Mouse (Mus musculus) neural tube, embryonic 15.5 days (tissue): ENCODE results near the gene Stoml2. TPM values are rescaled to one million over a fixed set of nuclear protein-coding genes. Genes with fewer than 3 reads are reported as not detected.
"Not testable (repeated sequence)": the region's sequence is repeated elsewhere in the genome, so short reads cannot be mapped to it uniquely, and the experiment has no call there.

ENCODE experiments used
- ATAC-seq: fragments of 200-750 bp; cut with Nextera tagmentation; 2 replicates; pipeline ENCODE4 v1.8.0; 2017; ENCODE audit warnings: mild to moderate bottlenecking, moderate TSS enrichment, moderate library complexity; ENCODE audit not compliant: low FRiP score
- H3K27ac ChIP-seq: fragments of 300-500 bp; sonication (generic); replicated peaks from 2 replicates; pipeline ENCODE4 v1.5.1; 2015; ENCODE audit warnings: mild to moderate bottlenecking, inconsistent platforms
- H3K27me3 ChIP-seq: fragments of 300-500 bp; sonication (generic); replicated peaks from 2 replicates; pipeline ENCODE4 v1.6.1; 2015; ENCODE audit warnings: inconsistent platforms
- H3K36me3 ChIP-seq: fragments of 300-500 bp; sonication (generic); 2 replicates; pipeline ENCODE4 v1.6.1; 2015; ENCODE audit warnings: inconsistent platforms
- H3K4me1 ChIP-seq: fragments of 300-500 bp; sonication (generic); 2 replicates; pipeline ENCODE4 v1.6.1; 2015; ENCODE audit warnings: inconsistent platforms
- H3K4me2 ChIP-seq: fragments of 300-500 bp; sonication (generic); 2 replicates; pipeline ENCODE4 v1.6.1; 2015; ENCODE audit warnings: inconsistent platforms, mild to moderate bottlenecking, moderate library complexity
- H3K4me3 ChIP-seq: fragments of 300-500 bp; sonication (generic); replicated peaks from 2 replicates; pipeline ENCODE4 v1.5.1; 2015; ENCODE audit warnings: mild to moderate bottlenecking, inconsistent platforms
- H3K9ac ChIP-seq: fragments of 300-500 bp; sonication (generic); replicated peaks from 2 replicates; pipeline ENCODE4 v1.6.1; 2015; ENCODE audit warnings: mild to moderate bottlenecking, inconsistent platforms
- H3K9me3 ChIP-seq: fragments of 300-500 bp; sonication (generic); replicated peaks from 2 replicates; pipeline ENCODE4 v1.6.1; 2016; ENCODE audit warnings: inconsistent platforms
- WGBS: fragments of 180-500 bp; shearing (Covaris S2); methylation state at CpG from one replicate; pipeline ENCODE4 v1.1.7; 2015; ENCODE audit warnings: mixed read lengths; 5-methylcytosine and 5-hydroxymethylcytosine counted together
- polyA plus RNA-seq: library from polyadenylated mRNA; unstranded; fragments of >200 nt; fragmentation: Nextera tagmentation; extraction: Ambion mirVana; gene quantifications from 2 replicates; pipeline ENCODE4 v1.2.1, GENCODE M21; 2015

Stoml2 gene
- polyA plus RNA-seq, 1 experiment from 2014 or later, result 231 TPM

GRCm38 (mm10) chr4:43019641-43020465 lies 11.7 kb downstream of the Stoml2 start:
- Histone ChIP-seq H3K4me3 (no peak overlapping the region), H3K9ac (no peak overlapping the region), H3K27me3 (no peaks in the 10 kb centered on the region), H3K27ac (no peak overlapping the region), H3K36me3 (peaks cover 67% of the 10 kb centered on the region), H3K9me3 (no peaks in the 10 kb centered on the region), H3K4me1 (peaks cover 18% of the 10 kb centered on the region), H3K4me2 (no peak overlapping the region)
- ATAC-seq, result no peak
- WGBS, result 95% methylated on average over 23 of the region's 23 CpGs

DNA sequence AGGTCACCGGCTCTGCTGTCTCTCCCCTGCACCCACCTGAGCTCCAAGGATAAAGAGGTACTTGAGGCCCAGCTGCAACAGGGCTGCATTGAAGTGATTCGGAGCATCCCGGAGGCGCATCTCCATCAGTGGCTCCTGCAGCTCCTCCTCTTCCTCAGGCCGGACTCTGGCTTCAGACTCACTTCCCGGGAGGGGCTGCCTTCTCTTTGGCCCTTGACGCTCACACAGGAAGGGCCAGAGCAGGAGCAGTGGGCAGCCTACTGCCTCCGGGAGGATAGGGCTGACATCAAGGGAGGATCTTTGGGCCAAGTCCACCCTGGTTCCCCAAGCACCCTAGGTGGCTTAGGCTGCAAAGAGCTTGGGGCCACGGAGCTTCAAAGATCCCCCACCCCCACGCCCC lies 12.3 kb downstream of the Stoml2 start:
- H3K27me3 ChIP-seq, result no peaks in the 10 kb centered on the region
- H3K9ac ChIP-seq, result no peak overlapping the region
- H3K4me2 ChIP-seq, result no peak overlapping the region
- H3K36me3 ChIP-seq, result peaks cover 67% of the 10 kb centered on the region
- H3K4me1 ChIP-seq, result peaks cover 11% of the 10 kb centered on the region
- no peak overlapping the region for H3K27ac ChIP-seq
- no peak for ATAC-seq
- H3K9me3 ChIP-seq, result no peaks in the 10 kb centered on the region
- 93% methylated on average over 10 of the region's 10 CpGs for WGBS
- no peak overlapping the region for H3K4me3 ChIP-seq

GRCm38 (mm10) chr4:43018156-43018555 lies 13.4 kb downstream of the Stoml2 start:
- Histone ChIP-seq H3K4me1 (0 out of 2 replicates have a peak, but pooled peaks cover 1% of the 10 kb centered on the region), H3K36me3 (peaks cover 62% of the 10 kb centered on the region), H3K4me3 (no peak overlapping the region), H3K9ac (no peak overlapping the region), H3K27ac (no peak overlapping the region), H3K4me2 (no peak overlapping the region), H3K9me3 (no peaks in the 10 kb centered on the region), H3K27me3 (no peaks in the 10 kb centered on the region)
- no peak for ATAC-seq
- WGBS, result 96% methylated on average over 4 of the region's 4 CpGs

GRCm38 (mm10) chr4:43012091-43012490 lies 19.4 kb downstream of the Stoml2 start:
- Histone ChIP-seq H3K4me1 (peaks cover 17% of the 10 kb centered on the region), H3K27me3 (no peaks in the 10 kb centered on the region), H3K4me2 (no peak overlapping the region), H3K9me3 (no peaks in the 10 kb centered on the region), H3K27ac (no peak overlapping the region), H3K9ac (no peak overlapping the region), H3K36me3 (peaks cover 4% of the 10 kb centered on the region), H3K4me3 (no peak overlapping the region)
- ATAC-seq, result no peak
- 89% methylated on average over 1 of the region's 1 CpGs for WGBS

GRCm38 (mm10) chr4:43010161-43011038 lies 21.1 kb downstream of the Stoml2 start, which contains the start of gene Fancg:
Gene Fancg, minus strand, starts transcription at chr4:43010506.
- peak within 1 kb of the TSS; percentile 87 for H3K4me2 ChIP-seq
- ATAC-seq, result peak; percentile 93
- no peaks in the 10 kb centered on the region for H3K9me3 ChIP-seq
- no peaks in the 10 kb centered on the region; the same call in 1 of the 2 replicates for H3K36me3 ChIP-seq
- H3K27me3 ChIP-seq, result no peaks in the 10 kb centered on the region
- H3K27ac ChIP-seq, result peak within 1 kb of the TSS; percentile 68
- H3K9ac ChIP-seq, result peak within 1 kb of the TSS; percentile 69
- H3K4me3 ChIP-seq, result peak within 1 kb of the TSS; percentile 87
- peaks cover 17% of the 10 kb centered on the region for H3K4me1 ChIP-seq
- WGBS, result 1% methylated on average over 37 of the region's 37 CpGs

DNA sequence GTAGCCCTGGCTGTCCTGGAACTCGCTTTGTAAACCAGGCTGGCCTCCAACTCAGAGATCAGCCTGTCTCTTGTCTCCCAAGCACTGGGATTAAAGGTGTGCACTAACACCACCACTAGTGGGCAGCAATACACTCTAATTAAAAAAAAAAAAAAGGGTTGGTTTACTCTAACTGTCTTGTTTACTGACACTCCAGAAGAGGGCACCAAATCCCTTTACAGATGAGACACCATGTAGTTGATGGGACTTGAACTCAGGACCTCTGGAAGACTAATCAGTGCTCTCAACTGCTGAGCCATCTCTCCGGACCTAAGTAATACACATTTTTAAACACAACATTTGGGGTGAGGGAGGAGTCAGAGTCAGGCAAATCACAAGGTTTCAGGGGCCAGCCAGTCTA lies 25.7 kb downstream of the Stoml2 start:
- Histone ChIP-seq H3K27me3 (no peaks in the 10 kb centered on the region), H3K4me2 (no peak overlapping the region), H3K4me3 (no peak overlapping the region), H3K27ac (no peak overlapping the region), H3K9ac (no peak overlapping the region), H3K4me1 (peaks cover 17% of the 10 kb centered on the region), H3K36me3 (peaks cover 3% of the 10 kb centered on the region; the same call in 1 of the 2 replicates), H3K9me3 (no peaks in the 10 kb centered on the region)
- no peak for ATAC-seq
- WGBS, result 70% methylated on average over 2 of the region's 2 CpGs

- Histone ChIP-seq H3K36me3 (peaks cover 3% of the 10 kb centered on the region; the same call in 1 of the 2 replicates), H3K4me1 (peaks cover 16% of the 10 kb centered on the region), H3K4me2 (no peak overlapping the region), H3K27ac (no peak overlapping the region), H3K4me3 (no peak overlapping the region), H3K27me3 (no peaks in the 10 kb centered on the region), H3K9me3 (no peaks in the 10 kb centered on the region), H3K9ac (no peak overlapping the region)
- 93% methylated on average over 3 of the region's 3 CpGs for WGBS
- ATAC-seq, result no peak
Observed at GRCm38 (mm10) chr4:43004951-43005350, 26.6 kb downstream of the Stoml2 start.

GRCm38 (mm10) chr4:43002756-43003439 lies 28.6 kb downstream of the Stoml2 start:
- Histone ChIP-seq H3K4me2 (no peak overlapping the region), H3K4me3 (no peak overlapping the region), H3K27me3 (no peaks in the 10 kb centered on the region), H3K4me1 (peaks cover 18% of the 10 kb centered on the region), H3K9ac (no peak overlapping the region), H3K27ac (no peak overlapping the region), H3K36me3 (peaks cover 3% of the 10 kb centered on the region; the same call in 1 of the 2 replicates), H3K9me3 (no peaks in the 10 kb centered on the region)
- WGBS, result 81% methylated on average over 12 of the region's 12 CpGs
- no peak for ATAC-seq

DNA sequence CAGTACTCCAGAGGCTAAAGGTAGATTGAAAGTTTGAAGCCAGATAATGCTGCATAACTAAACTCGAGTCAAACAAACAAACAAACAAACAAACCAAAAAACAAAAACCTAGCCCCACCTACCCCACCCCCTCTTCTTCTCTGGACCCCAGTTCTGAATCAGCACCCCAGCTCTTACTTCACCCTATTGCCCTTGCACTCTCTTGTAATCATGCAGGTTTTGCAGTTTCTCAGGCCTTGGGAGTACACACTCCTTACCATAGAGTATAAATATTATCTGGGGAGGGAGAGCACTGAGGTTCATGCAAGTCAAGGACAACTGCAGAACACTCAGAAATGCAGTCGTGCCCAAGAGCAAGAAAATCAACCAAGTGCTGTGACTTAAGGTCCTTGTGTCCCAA lies 30.2 kb downstream of the Stoml2 start:
- ATAC-seq, result no peak

GRCm38 (mm10) chr4:43000141-43000986 lies 31.1 kb downstream of the Stoml2 start, which contains the start of gene Vcp:
Gene Vcp, minus strand, starts transcription at chr4:43000507.
- H3K36me3 ChIP-seq, H3K9me3 ChIP-seq, H3K27me3 ChIP-seq: not testable (repeated sequence)
- WGBS, result under 1% methylated on average over 48 of the region's 56 CpGs
- peak within 1 kb of the TSS; percentile 97 for H3K9ac ChIP-seq
- peak within 1 kb of the TSS; percentile 79 for H3K4me2 ChIP-seq
- H3K4me3 ChIP-seq, result peak within 1 kb of the TSS; percentile 97
- peak; percentile 99 for ATAC-seq
- H3K4me1 ChIP-seq, result peaks cover 28% of the 10 kb centered on the region
- peak within 1 kb of the TSS; percentile 98 for H3K27ac ChIP-seq

More for the DNA sequence above, 30.2 kb downstream of the Stoml2 start:
- Histone ChIP-seq H3K9ac (no peak overlapping the region), H3K9me3 (no peaks in the 10 kb centered on the region), H3K4me3 (no peak overlapping the region), H3K27ac (peak overlapping the region; percentile 87), H3K27me3 (no peaks in the 10 kb centered on the region), H3K36me3 (peaks cover 3% of the 10 kb centered on the region; the same call in 1 of the 2 replicates), H3K4me1 (peaks cover 28% of the 10 kb centered on the region), H3K4me2 (peak overlapping the region; percentile 53; the same call in 1 of the 2 replicates)
- WGBS, result 86% methylated on average over 2 of the region's 2 CpGs
